Mouse (Mus musculus) lung, postnatal 0 days (tissue): ENCODE data around the gene Paqr7.
"Not testable (repeated sequence)": the region's sequence is repeated elsewhere in the genome, so short reads cannot be mapped to it uniquely, and the experiment has no call there.

Experiments used
- CTCF ChIP-seq: IDR thresholded peaks from 2 replicates; pipeline ENCODE4 v1.5.1; 2016; ENCODE audit warnings: antibody characterized with exemption, mild to moderate bottlenecking
- EP300 ChIP-seq: IDR thresholded peaks from 2 replicates; pipeline ENCODE4 v1.6.1; 2016; ENCODE audit warnings: antibody characterized with exemption, mild to moderate bottlenecking, control low read depth

GRCm38 (mm10) chr4:134498983-134499382, 2.5 kb downstream of the Paqr7 start:
- TF ChIP-seq CTCF, EP300: not testable (repeated sequence)
